Mouse (Mus musculus) inflammation-experienced regulatory T-cells, adult 6 months (primary cell): ENCODE data around the gene Ncf4. TPM values are rescaled to one million over a fixed set of nuclear protein-coding genes. Genes with fewer than 3 reads are reported as not detected.

Experiments used
- polyA plus RNA-seq, 3 experiments: library from polyadenylated mRNA; unstranded; fragments of 100-300 nt; shearing (Covaris generic); gene quantifications; one replicate each; pipeline ENCODE4 v1.2.1; 2017

Gene Ncf4
- polyA plus RNA-seq, 3 experiments from 2014 or later: 145 to 184 (median 174) TPM

Other genes with a start within 250 kb of the Ncf4 start
- gene Cacng2, start 124.8 kb upstream of the Ncf4 start, polyA plus RNA-seq: not detected
- 10 to 100 TPM; 60.2 to 65.9 (median 62.0) TPM for gene Ift27, start 70.7 kb upstream of the Ncf4 start, polyA plus RNA-seq
- gene Pvalb, start 38.4 kb upstream of the Ncf4 start, polyA plus RNA-seq: not detected
- gene Csf2rb2, start 60.9 kb downstream of the Ncf4 start, polyA plus RNA-seq: under 1 TPM in 1 of 3 experiments, not detected in 2; 0.54 TPM
- gene Csf2rb, start 81.0 kb downstream of the Ncf4 start, polyA plus RNA-seq: under 1 TPM in 2 of 3 experiments, not detected in 1; 0.12 to 0.67 TPM
- gene Tex33, start 151.1 kb downstream of the Ncf4 start, polyA plus RNA-seq: not detected
- gene Tst, start 161.1 kb downstream of the Ncf4 start, polyA plus RNA-seq: 1 to 10 TPM; 1.8 to 5.3 (median 2.1) TPM
- gene Mpst, start 161.6 kb downstream of the Ncf4 start, polyA plus RNA-seq: 1 to 10 TPM in 2 of 3 experiments, under 1 TPM in 1; 0.63 to 3.3 (median 2.6) TPM
- gene Kctd17, start 183.8 kb downstream of the Ncf4 start, polyA plus RNA-seq: 10 to 100 TPM in 1 of 3 experiments, 1 to 10 TPM in 2; 7.5 to 14.9 (median 8.8) TPM
- not detected for gene Tmprss6, start 223.8 kb downstream of the Ncf4 start, polyA plus RNA-seq